Comparison of ENCODE assay signal across 18 mouse cellular contexts in the genomic region with DNA sequence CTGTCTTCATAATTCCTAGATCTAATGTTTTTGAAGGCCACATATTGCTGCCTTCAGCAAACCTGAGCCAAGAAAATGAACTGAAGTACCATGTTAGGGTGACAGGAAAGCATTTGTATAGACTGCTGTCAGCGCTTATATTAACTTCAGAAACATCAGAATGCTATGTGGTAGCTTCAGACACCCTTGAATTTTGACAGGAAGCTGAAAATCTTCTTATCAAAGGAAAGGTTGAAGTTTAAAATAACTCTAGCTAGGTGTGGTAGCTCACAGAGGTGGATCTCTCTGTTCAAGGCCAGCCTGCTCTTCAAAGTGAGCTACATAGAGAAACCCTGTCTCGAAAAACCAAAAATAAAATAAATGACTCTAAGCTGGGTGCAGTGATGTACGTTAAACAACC. TPM values are rescaled to one million over a fixed set of nuclear protein-coding genes. Genes with fewer than 3 reads are reported as not detected.
DNase-seq lines count a peak whose midpoint lies in the region.
"Had no signal": no experiment of that assay in that cellular context is flagged by ENCODE, and none has a peak within 500 bp of the region (broad histone marks: within the 10 kb centered on the region; RNA-seq: fewer than 3 reads in every experiment).

No protein-coding gene starts in this region.

- peak; percentile 15 for DNase-seq in thymus, postnatal 0 days (ENCODE audit: low spot score)
- DNase-seq in thymus, postnatal 36 days, result no peak
- peak; percentile 42 for DNase-seq in CD4-positive, CD25-positive, alpha-beta regulatory T cell, adult 2 months (ENCODE audit: low read depth, low spot score)
- DNase-seq in T-cell, adult 2 months (ENCODE audit: low spot score), result peak; percentile 44
- peak; percentile 74 for DNase-seq in naive thymus-derived CD4-positive, alpha-beta T cell, adult 2 months (ENCODE audit: low read depth)
- DNase-seq in right cerebral cortex, postnatal 10 days (ENCODE audit: low spot score in 2 of 2), result no peak
- DNase-seq in adrenal gland, adult 8-10 months, result no peak
- no peak for DNase-seq in lung, postnatal 14 days
- DNase-seq: adrenal gland, postnatal 10 days; adrenal gland, postnatal 25 days; cerebellum, adult 11 months; cerebellum, adult 18-20 months; cerebellum, adult 8-10 months; cerebellum, adult 9-11 months; cerebellum, postnatal 14 days; cerebellum, postnatal 36 days; embryo, embryonic 11 days; forebrain, postnatal 0 days had no signal

RNA-seq across cellular contexts. Expression of a gene that starts 55.9 kb away (rescaled TPM):
- polyA plus RNA-seq in thymus, postnatal 0 days (2015; fragmentation: Nextera tagmentation; extraction: Ambion mirVana), result 132 and 145 TPM in 2 replicates
- 10 to 100 TPM; 34.3 to 44.6 (median 37.3) TPM for total RNA-seq in adrenal gland, adult 8-10 months (2022)

Comparison
In these comparisons a context has a peak if more than half of its experiments do, and no peak if none do; other contexts are left out.
1. DNase-seq: peak in thymus, postnatal 0 days (single experiment), CD4-positive, CD25-positive, alpha-beta regulatory T cell, adult 2 months (single experiment), T-cell, adult 2 months (single experiment) and naive thymus-derived CD4-positive, alpha-beta T cell, adult 2 months (single experiment); none in thymus, postnatal 36 days (0 of 2), right cerebral cortex, postnatal 10 days (0 of 2), adrenal gland, adult 8-10 months (single experiment) and lung, postnatal 14 days (single experiment).